Mouse (Mus musculus) kidney, postnatal 4 days (tissue): ENCODE data around the gene Muc5b.

ENCODE experiments used
- DNase-seq, 2 experiments: peaks; one replicate each; pipeline ENCODE4 v3.0.0; 2021; ENCODE audit warnings: mixed read lengths in 2 of 2

Gene Muc5b

DNA sequence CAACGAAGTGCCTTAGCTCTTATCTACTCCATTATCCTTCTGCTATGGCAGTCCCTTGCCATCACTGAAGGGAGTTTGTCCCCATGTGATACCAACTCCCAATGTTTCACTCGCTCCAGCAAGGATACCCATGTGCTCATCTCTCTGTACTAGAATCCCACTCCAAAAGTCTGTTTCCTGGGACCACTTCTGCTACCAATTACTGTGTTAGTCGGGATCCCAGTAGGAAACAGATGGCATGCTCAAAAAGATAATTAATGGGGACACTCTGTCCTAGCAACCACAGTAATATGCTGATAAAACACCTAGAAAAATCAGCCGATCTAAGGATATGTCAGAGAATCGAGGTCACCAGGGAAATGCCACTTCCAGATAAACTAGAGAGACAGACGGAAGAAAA lies 69.7 kb downstream of the Muc5b start:
- no peak for DNase-seq

DNA sequence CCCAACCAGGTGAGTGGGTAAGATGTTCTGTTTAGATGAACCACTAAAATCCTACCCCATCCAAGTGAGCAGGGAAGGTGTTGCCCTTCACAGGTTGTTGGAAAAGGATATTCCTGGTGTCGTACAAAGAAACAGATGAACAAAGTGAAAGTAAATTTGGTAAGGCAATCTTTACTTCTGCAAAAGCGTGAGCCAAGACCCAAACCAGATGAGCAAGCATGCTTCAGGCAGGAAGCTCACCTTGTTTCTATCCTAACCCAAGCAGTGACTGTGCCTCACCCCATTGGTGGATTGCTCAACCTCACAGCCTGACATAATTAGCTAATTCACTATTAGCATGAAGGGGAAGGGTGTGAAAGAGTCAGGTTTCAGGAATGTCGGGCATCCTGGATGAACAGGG lies 72.4 kb downstream of the Muc5b start:
- DNase-seq: no peak

DNA sequence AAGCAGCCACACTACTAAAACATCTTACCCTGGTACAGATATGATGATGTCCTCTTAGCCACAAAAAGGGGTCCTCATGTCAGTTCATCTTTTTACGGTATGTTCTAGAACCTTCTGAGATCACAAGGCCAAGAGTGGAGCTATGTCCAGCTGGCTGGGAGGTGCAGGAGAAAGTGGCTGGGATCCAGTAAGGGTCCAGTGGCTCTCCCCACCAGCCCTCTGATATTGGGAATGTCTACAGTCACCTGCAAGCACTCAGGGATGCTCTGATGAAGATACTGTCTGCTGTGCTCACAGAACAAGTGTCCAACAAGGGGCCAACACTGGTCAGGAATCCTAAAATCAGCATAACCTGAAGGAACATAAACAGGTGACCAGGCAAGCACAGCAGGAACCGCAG lies 79.5 kb downstream of the Muc5b start, which contains the start of gene Tollip:
Gene Tollip (minus strand): TSS at position 101 of the 400 bp plus-strand sequence.
- no peak for DNase-seq
